Mouse (Mus musculus) kidney, embryonic 16.5 days (tissue): ENCODE results near the gene Aloxe3. TPM values are rescaled to one million over a fixed set of nuclear protein-coding genes. Genes with fewer than 3 reads are reported as not detected.
"Not testable (repeated sequence)": the region's sequence is repeated elsewhere in the genome, so short reads cannot be mapped to it uniquely, and the experiment has no call there.

Source experiments
- ATAC-seq: fragments of 200-750 bp; cut with Nextera tagmentation; 2 replicates; pipeline ENCODE4 v1.8.0; 2017; ENCODE audit warnings: moderate TSS enrichment; ENCODE audit not compliant: low FRiP score, low TSS enrichment
- H3K27ac ChIP-seq: fragments of 300-500 bp; sonication (generic); 2 replicates; pipeline ENCODE4 v1.5.1; 2014; ENCODE audit warnings: low read length
- H3K27me3 ChIP-seq: fragments of 300-500 bp; sonication (generic); 2 replicates; pipeline ENCODE4 v1.6.1; 2014; ENCODE audit warnings: low read length, control low read depth, mixed read lengths; ENCODE audit not compliant: insufficient read depth
- H3K36me3 ChIP-seq: fragments of 300-500 bp; sonication (generic); 2 replicates; pipeline ENCODE4 v1.6.1; 2014; ENCODE audit warnings: low read length, control low read depth, mixed read lengths; ENCODE audit not compliant: insufficient read depth
- H3K4me1 ChIP-seq: fragments of 300-500 bp; sonication (generic); 2 replicates; pipeline ENCODE4 v1.6.1; 2014; ENCODE audit warnings: low read length, control low read depth, mixed read lengths; ENCODE audit not compliant: insufficient read depth
- H3K4me2 ChIP-seq: fragments of 300-500 bp; sonication (generic); replicated peaks from 2 replicates; pipeline ENCODE4 v1.6.1; 2014; ENCODE audit warnings: low read depth, low read length
- H3K4me3 ChIP-seq: fragments of 300-500 bp; sonication (generic); 2 replicates; pipeline ENCODE4 v1.5.1; 2014; ENCODE audit warnings: mild to moderate bottlenecking, low read length
- H3K9ac ChIP-seq: fragments of 300-500 bp; sonication (generic); replicated peaks from 2 replicates; pipeline ENCODE4 v1.6.1; 2014; ENCODE audit warnings: low read length
- H3K9me3 ChIP-seq: fragments of 300-500 bp; sonication (generic); 2 replicates; pipeline ENCODE4 v1.6.1; 2016; ENCODE audit warnings: low read length, control low read depth
- WGBS: fragments of 180-500 bp; shearing (Covaris S2); extraction: QIAGEN DNeasy Blood & Tissue Kit; methylation state at CpG from one replicate; pipeline ENCODE4 v1.1.7; 2014; 5-methylcytosine and 5-hydroxymethylcytosine counted together
- polyA plus RNA-seq: library from polyadenylated mRNA; unstranded; fragments of >200 nt; fragmentation: Nextera tagmentation; extraction: Ambion mirVana; gene quantifications from 2 replicates; pipeline ENCODE4 v1.2.1, GENCODE M21; 2015

Gene Aloxe3
- polyA plus RNA-seq, 1 experiment from 2014 or later: 0.32 TPM

- peaks cover 52% of the 10 kb centered on the region for H3K4me1 ChIP-seq
- WGBS: 92% methylated on average over 7 of the region's 7 CpGs
- H3K9me3 ChIP-seq, ATAC-seq, H3K9ac ChIP-seq, H3K4me3 ChIP-seq, H3K4me2 ChIP-seq, H3K27me3 ChIP-seq, H3K27ac ChIP-seq: not testable (repeated sequence)
- H3K36me3 ChIP-seq: peaks cover 18% of the 10 kb centered on the region; the same call in 1 of the 2 replicates
These were observed 31.8 kb upstream of the Aloxe3 start for GRCm38 (mm10) chr11:69093856-69094255.

GRCm38 (mm10) chr11:69094697-69095429 lies 30.8 kb upstream of the Aloxe3 start, which contains the start of gene Per1:
Per1 (plus strand) TSS chr11:69095217.
- Histone ChIP-seq H3K4me3 (peak within 1 kb of the TSS; percentile 67), H3K4me1 (peaks cover 52% of the 10 kb centered on the region), H3K4me2 (peak within 1 kb of the TSS; percentile 86), H3K27me3 (no peaks in the 10 kb centered on the region), H3K36me3 (peaks cover 18% of the 10 kb centered on the region; the same call in 1 of the 2 replicates), H3K27ac (peak within 1 kb of the TSS; percentile 93), H3K9me3 (no peaks in the 10 kb centered on the region), H3K9ac (peak within 1 kb of the TSS; percentile 69)
- peak; percentile 94 for ATAC-seq
- under 1% methylated on average over 37 of the region's 37 CpGs for WGBS

GRCm38 (mm10) chr11:69095511-69096231 lies 30.0 kb upstream of the Aloxe3 start:
- under 1% methylated on average over 27 of the region's 27 CpGs for WGBS

GRCm38 (mm10) chr11:69096360-69096986 lies 29.2 kb upstream of the Aloxe3 start:
- Histone ChIP-seq H3K4me2 (peak overlapping the region; percentile 86), H3K9me3 (no peaks in the 10 kb centered on the region), H3K9ac (peak overlapping the region; percentile 69), H3K4me3 (peak overlapping the region; percentile 67), H3K4me1 (peaks cover 52% of the 10 kb centered on the region), H3K27me3 (no peaks in the 10 kb centered on the region), H3K36me3 (peaks cover 13% of the 10 kb centered on the region), H3K27ac (peak overlapping the region; percentile 89)
- 8% methylated on average over 9 of the region's 9 CpGs for WGBS
- no peak for ATAC-seq

More at GRCm38 (mm10) chr11:69095511-69096231, 30.0 kb upstream of the Aloxe3 start:
- Histone ChIP-seq H3K4me1 (peaks cover 52% of the 10 kb centered on the region), H3K4me3 (peak overlapping the region; percentile 67), H3K27ac (peak overlapping the region; percentile 89), H3K9me3 (no peaks in the 10 kb centered on the region), H3K36me3 (peaks cover 13% of the 10 kb centered on the region; the same call in 1 of the 2 replicates), H3K4me2 (peak overlapping the region; percentile 86), H3K27me3 (no peaks in the 10 kb centered on the region), H3K9ac (peak overlapping the region; percentile 69)
- no peak for ATAC-seq

- no peaks in the 10 kb centered on the region for H3K9me3 ChIP-seq
- ATAC-seq: peak; percentile 53
- peaks cover 50% of the 10 kb centered on the region for H3K4me1 ChIP-seq
- H3K27me3 ChIP-seq: no peaks in the 10 kb centered on the region
- WGBS: 2% methylated on average over 29 of the region's 29 CpGs
- H3K4me3 ChIP-seq: peak overlapping the region; percentile 67
- peak overlapping the region; percentile 89 for H3K27ac ChIP-seq
- peak overlapping the region; percentile 86 for H3K4me2 ChIP-seq
- peaks cover 19% of the 10 kb centered on the region for H3K36me3 ChIP-seq
- H3K9ac ChIP-seq: peak overlapping the region; percentile 61
These were observed 28.5 kb upstream of the Aloxe3 start for GRCm38 (mm10) chr11:69096987-69097900.

- no peak for ATAC-seq
- H3K9ac ChIP-seq: peak overlapping the region; percentile 74
- H3K4me2 ChIP-seq: peak overlapping the region; percentile 97
- H3K4me3 ChIP-seq: peak overlapping the region; percentile 67
- H3K27me3 ChIP-seq: no peaks in the 10 kb centered on the region
- H3K36me3 ChIP-seq: peaks cover 25% of the 10 kb centered on the region
- no peaks in the 10 kb centered on the region for H3K9me3 ChIP-seq
- peak overlapping the region; percentile 89 for H3K27ac ChIP-seq
- WGBS: 15% methylated on average over 8 of the region's 8 CpGs
- H3K4me1 ChIP-seq: peaks cover 50% of the 10 kb centered on the region
These were observed 27.5 kb upstream of the Aloxe3 start for GRCm38 (mm10) chr11:69098039-69098761.

GRCm38 (mm10) chr11:69098762-69099091 lies 27.0 kb upstream of the Aloxe3 start:
- Histone ChIP-seq H3K27ac (peak overlapping the region; percentile 89), H3K36me3 (peaks cover 30% of the 10 kb centered on the region), H3K4me1 (peaks cover 50% of the 10 kb centered on the region), H3K4me2 (peak overlapping the region; percentile 97), H3K9me3 (no peaks in the 10 kb centered on the region), H3K27me3 (no peaks in the 10 kb centered on the region), H3K9ac (peak overlapping the region; percentile 74), H3K4me3 (peak overlapping the region; percentile 63)
- WGBS: under 1% methylated on average over 19 of the region's 19 CpGs
- peak; percentile 3; the same call in 1 of the 2 replicates for ATAC-seq

- peak overlapping the region; percentile 63 for H3K4me3 ChIP-seq
- WGBS: 1% methylated on average over 22 of the region's 22 CpGs
- H3K9ac ChIP-seq: peak overlapping the region; percentile 74
- peaks cover 36% of the 10 kb centered on the region for H3K36me3 ChIP-seq
- peak overlapping the region; percentile 89 for H3K27ac ChIP-seq
- peak overlapping the region; percentile 97 for H3K4me2 ChIP-seq
- H3K4me1 ChIP-seq: peaks cover 49% of the 10 kb centered on the region
- no peaks in the 10 kb centered on the region for H3K9me3 ChIP-seq
- no peaks in the 10 kb centered on the region for H3K27me3 ChIP-seq
- ATAC-seq: no peak
These were observed 26.4 kb upstream of the Aloxe3 start for GRCm38 (mm10) chr11:69099177-69099914.
